Mouse (Mus musculus) MEL (cell line): ENCODE measurements at regions not wholly inside any gene's neighbourhood (a gene's known extent, or its start where the extent isn't known, plus 50 kb on each side); places are given as distances from the start of the nearest gene placed in this dataset.

Source experiments
- BHLHE40 ChIP-seq: IDR thresholded peaks from 2 replicates; pipeline ENCODE4 v1.6.1; 2012; ENCODE audit warnings: low read depth, mild to moderate bottlenecking, inconsistent platforms, low read length, improper control_type of control experiment, borderline replicate concordance
- CTCF ChIP-seq, 3 experiments: IDR thresholded peaks in 2 of 3; conservative IDR thresholded peaks in 1 of 3; 2 replicates each; pipeline ENCODE4 v1.5.1; 2011 to 2012; ENCODE audit warnings: low read length in 3 of 3, low read depth in 2 of 3, mild to moderate bottlenecking in 2 of 3, improper control_type of control experiment in 1 of 3, inconsistent platforms in 1 of 3, mixed read lengths in 1 of 3, moderate library complexity in 1 of 3; ENCODE audit not compliant: control insufficient read depth in 1 of 3, insufficient read depth in 1 of 3, poor library complexity in 1 of 3, severe bottlenecking in 1 of 3
- EP300 ChIP-seq, 2 experiments: IDR thresholded peaks; 2 replicates each; pipeline ENCODE4 v1.6.1; 2011; ENCODE audit warnings: improper control_type of control experiment in 2 of 2, low read length in 2 of 2, low read depth in 1 of 2, mild to moderate bottlenecking in 1 of 2
- HCFC1 ChIP-seq: IDR thresholded peaks from 2 replicates; pipeline ENCODE4 v1.6.1; 2012; ENCODE audit warnings: low read depth, mild to moderate bottlenecking, inconsistent platforms, low read length, improper control_type of control experiment, moderate library complexity
- JUND ChIP-seq: IDR thresholded peaks from 2 replicates; pipeline ENCODE4 v1.6.1; 2011; ENCODE audit warnings: low read depth, mild to moderate bottlenecking, improper control_type of control experiment, low read length
- MYC ChIP-seq: IDR thresholded peaks from 2 replicates; pipeline ENCODE4 v1.6.1; 2011; ENCODE audit warnings: low read depth, mild to moderate bottlenecking, low read length, improper control_type of control experiment, moderate library complexity
- NELFE ChIP-seq: IDR thresholded peaks from 2 replicates; pipeline ENCODE4 v1.6.1; 2011; ENCODE audit warnings: low read depth, low read length, improper control_type of control experiment
- NRF1 ChIP-seq: IDR thresholded peaks from 2 replicates; pipeline ENCODE4 v1.6.1; 2014; ENCODE audit warnings: low read depth, mild to moderate bottlenecking, inconsistent platforms, low read length, improper control_type of control experiment, moderate library complexity; ENCODE audit not compliant: poor library complexity, insufficient read depth, severe bottlenecking
- POLR2AphosphoS2 ChIP-seq: IDR thresholded peaks from 2 replicates; pipeline ENCODE4 v1.6.1; 2011; ENCODE audit warnings: low read length, improper control_type of control experiment
- POLR2AphosphoS5 ChIP-seq: IDR thresholded peaks from 2 replicates; pipeline ENCODE4 v1.6.1; 2012; ENCODE audit warnings: low read depth, borderline replicate concordance, mild to moderate bottlenecking, inconsistent platforms, low read length, moderate library complexity, mixed read lengths

DNA sequence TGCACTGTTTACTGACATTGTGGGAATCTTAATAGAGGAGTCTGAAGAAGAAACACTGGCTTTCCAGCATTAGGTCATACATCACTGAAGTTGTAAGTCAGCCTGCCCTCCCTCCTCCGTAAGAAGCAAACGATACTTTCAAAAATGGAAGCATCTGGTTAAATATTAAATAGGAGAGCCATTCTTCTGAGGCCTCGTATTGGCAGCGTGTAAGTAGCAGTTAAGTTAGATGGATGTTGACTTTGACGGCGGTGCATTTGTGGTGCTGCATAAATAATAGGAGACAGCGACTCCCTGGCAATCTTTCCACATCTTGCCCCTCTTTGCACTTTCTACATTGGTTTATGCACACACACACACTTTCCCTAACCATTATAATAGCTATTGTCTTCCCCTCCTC is 217.9 kb upstream of the Bmper start:
- TF ChIP-seq MYC (no peak), EP300 (IDR thresholded peaks at IDR 0.05; ENCODE audit: low read depth in 1 of 2, low read length in 2 of 2) (no peak), BHLHE40 (no peak), CTCF (IDR thresholded peaks at IDR 0.05 in 2 of 3, conservative IDR thresholded peaks at IDR 0.05 in 1 of 3; ENCODE audit: control insufficient read depth in 1 of 3, insufficient read depth in 1 of 3, low read depth in 2 of 3, low read length in 3 of 3, poor library complexity in 1 of 3, severe bottlenecking in 1 of 3) (no peak), POLR2AphosphoS5 (no peak), POLR2AphosphoS2 (no peak), JUND (no peak), NRF1 (no peak), HCFC1 (no peak), NELFE (no peak)
